Mouse (Mus musculus) limb, embryonic 11.5 days (tissue): ENCODE measurements around the gene Flrt2. TPM values are rescaled to one million over a fixed set of nuclear protein-coding genes. Genes with fewer than 3 reads are reported as not detected.

Source experiments
- ATAC-seq: fragments of 200-750 bp; cut with Nextera tagmentation; 2 replicates; pipeline ENCODE4 v1.8.0; 2017; ENCODE audit warnings: low read depth; ENCODE audit not compliant: insufficient number of reproducible peaks, low FRiP score, low TSS enrichment
- DNase-seq: peaks from one replicate; pipeline ENCODE4 v3.0.0-alpha.2; 2015; ENCODE audit warnings: low spot score
- H3K27ac ChIP-seq: fragments of 300-500 bp; sonication (generic); replicated peaks from 2 replicates; pipeline ENCODE4 v1.5.1; 2014; ENCODE audit warnings: low read depth, mild to moderate bottlenecking, low read length
- H3K27me3 ChIP-seq: fragments of 300-500 bp; sonication (generic); 2 replicates; pipeline ENCODE4 v1.6.1; 2014; ENCODE audit warnings: mild to moderate bottlenecking, low read length, mixed read lengths; ENCODE audit not compliant: control insufficient read depth, insufficient read depth
- H3K36me3 ChIP-seq: fragments of 300-500 bp; sonication (generic); 2 replicates; pipeline ENCODE4 v1.6.1; 2014; ENCODE audit warnings: mild to moderate bottlenecking, low read length, moderate library complexity, mixed read lengths; ENCODE audit not compliant: control insufficient read depth, insufficient read depth
- H3K4me1 ChIP-seq: fragments of 300-500 bp; sonication (generic); 2 replicates; pipeline ENCODE4 v1.6.1; 2014; ENCODE audit warnings: low read length, mixed read lengths; ENCODE audit not compliant: control insufficient read depth, insufficient read depth
- H3K4me2 ChIP-seq: fragments of 300-500 bp; sonication (generic); 2 replicates; pipeline ENCODE4 v1.6.1; 2014; ENCODE audit warnings: low read depth, mild to moderate bottlenecking, moderate library complexity; ENCODE audit not compliant: severe bottlenecking
- H3K4me3 ChIP-seq: fragments of 300-500 bp; sonication (generic); 2 replicates; pipeline ENCODE4 v1.5.1; 2014; ENCODE audit warnings: low read depth, low read length
- H3K9ac ChIP-seq: fragments of 300-500 bp; sonication (generic); 2 replicates; pipeline ENCODE4 v1.6.1; 2014; ENCODE audit warnings: mild to moderate bottlenecking, low read length
- H3K9me3 ChIP-seq: fragments of 300-500 bp; sonication (generic); 2 replicates; pipeline ENCODE4 v1.6.1; 2016; ENCODE audit warnings: low read length; ENCODE audit not compliant: control insufficient read depth
- WGBS: fragments of 180-500 bp; shearing (Covaris S2); extraction: QIAGEN DNeasy Blood & Tissue Kit; methylation state at CpG from one replicate; pipeline ENCODE4 v1.1.7; 2014; 5-methylcytosine and 5-hydroxymethylcytosine counted together
- polyA plus RNA-seq: library from polyadenylated mRNA; unstranded; fragments of >200 nt; fragmentation: Nextera tagmentation; extraction: Ambion mirVana; gene quantifications from 2 replicates; pipeline ENCODE4 v1.2.1, GENCODE M21; 2014

Flrt2 gene
- polyA plus RNA-seq, 1 experiment from 2014 or later, result 22.8 TPM

DNA sequence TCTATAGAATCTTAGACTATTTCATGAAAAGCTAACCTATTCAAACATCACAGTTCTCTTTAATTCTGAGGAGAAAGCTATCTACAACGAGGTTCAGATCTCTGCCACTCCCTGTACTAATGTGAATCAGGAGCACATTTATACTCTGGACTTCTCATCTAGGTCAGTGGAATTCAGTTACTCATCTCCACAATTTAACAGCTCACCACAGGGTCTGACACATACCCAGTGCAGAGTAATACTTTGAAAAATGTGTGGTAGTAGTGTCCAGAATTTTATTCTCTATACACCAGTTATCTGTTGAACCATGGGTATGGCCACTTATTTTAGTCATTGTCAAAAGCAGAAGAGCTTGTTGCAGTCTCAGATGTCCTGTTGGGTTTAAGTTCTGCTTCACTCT is 98.1 kb downstream of the Flrt2 start:
- Histone ChIP-seq H3K4me1 (no peaks in the 10 kb centered on the region), H3K9ac (no peak overlapping the region), H3K36me3 (no peaks in the 10 kb centered on the region), H3K4me3 (no peak overlapping the region), H3K9me3 (no peaks in the 10 kb centered on the region), H3K27me3 (no peaks in the 10 kb centered on the region), H3K27ac (no peak overlapping the region), H3K4me2 (no peak overlapping the region)
- ATAC-seq, result no peak
- WGBS, result 77% methylated on average over 1 of the region's 1 CpGs
- no peak for DNase-seq

DNA sequence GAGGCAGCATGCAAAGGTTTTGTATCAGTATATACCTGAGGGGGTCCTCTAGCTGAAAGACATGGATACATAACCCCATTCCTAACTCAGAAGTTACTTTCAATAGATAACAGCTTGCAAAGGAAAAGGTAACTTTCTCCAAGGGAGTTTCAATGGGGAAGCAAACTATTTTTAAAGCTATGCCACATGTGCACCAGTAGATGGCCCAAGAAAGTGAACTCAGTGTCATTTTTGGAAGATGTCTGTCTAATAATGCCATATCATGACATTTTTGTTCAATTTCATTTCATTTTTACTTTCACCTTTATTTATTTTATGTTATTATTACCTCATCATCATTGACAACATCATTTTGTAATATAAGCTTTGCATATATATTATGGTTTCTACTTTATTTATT is 124.6 kb downstream of the Flrt2 start:
- H3K9ac ChIP-seq, result no peak overlapping the region
- DNase-seq, result no peak
- no peaks in the 10 kb centered on the region for H3K4me1 ChIP-seq
- no peak overlapping the region for H3K4me3 ChIP-seq
- H3K27me3 ChIP-seq, result no peaks in the 10 kb centered on the region
- H3K4me2 ChIP-seq, result no peak overlapping the region
- no peaks in the 10 kb centered on the region for H3K9me3 ChIP-seq
- ATAC-seq, result no peak
- no peaks in the 10 kb centered on the region for H3K36me3 ChIP-seq
- H3K27ac ChIP-seq, result no peak overlapping the region
